Mouse (Mus musculus) cerebellum, adult 2 months (tissue): ENCODE measurements around the gene Pald1.

Experiments used
- CTCF ChIP-seq: fragments of 200-500 bp; IDR thresholded peaks from 2 replicates; pipeline ENCODE4 v1.5.1; 2011; ENCODE audit warnings: low read depth, mild to moderate bottlenecking, control low read depth, low read length, moderate library complexity, borderline replicate concordance; ENCODE audit not compliant: insufficient read depth
- POLR2A ChIP-seq: fragments of 200-500 bp; IDR thresholded peaks from 2 replicates; pipeline ENCODE4 v1.6.1; 2011; ENCODE audit warnings: low read length, control low read depth, borderline replicate concordance; ENCODE audit not compliant: insufficient read depth

DNA sequence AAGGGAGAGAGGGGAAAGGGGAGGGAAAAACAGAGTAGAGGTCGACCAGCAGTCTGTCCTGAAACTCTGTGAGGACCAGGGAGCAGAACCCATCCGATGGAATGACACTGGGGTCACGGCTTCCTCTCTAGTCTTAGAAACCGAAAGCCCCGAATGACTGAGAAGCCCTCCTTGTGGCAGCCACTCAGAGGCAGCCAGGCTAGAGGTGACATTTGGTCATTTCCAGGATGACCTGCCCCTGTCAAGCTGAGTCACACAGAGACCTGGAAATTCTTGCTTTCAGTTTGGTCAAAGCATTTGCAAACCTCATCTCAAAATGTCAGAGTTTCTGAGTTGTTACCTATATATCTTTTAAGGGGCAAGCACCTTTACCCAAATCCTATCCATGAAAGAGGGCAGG lies 102.2 kb downstream of the Pald1 start:
- TF ChIP-seq CTCF (no peak), POLR2A (no peak)
